Mouse (Mus musculus) T-helper 2 cell (primary cell): ENCODE results near the gene Oprm1.

Source experiments
- in situ Hi-C: fragments of 300-600 bp; cut with MboI, MseI; formaldehyde crosslinking; loops from one replicate; pipeline ENCODE4 v1.15.1; 2025; ENCODE audit warnings: high pct_unique_total_duplicates

Oprm1 gene

GRCm38 (mm10) chr10:6890348-6891009, 132.2 kb downstream of the Oprm1 start:
- in situ Hi-C loops: loop anchor here (5.0 kb wide), 1 partner anchor 107 kb away; no protein-coding TSS in a partner anchor

DNA sequence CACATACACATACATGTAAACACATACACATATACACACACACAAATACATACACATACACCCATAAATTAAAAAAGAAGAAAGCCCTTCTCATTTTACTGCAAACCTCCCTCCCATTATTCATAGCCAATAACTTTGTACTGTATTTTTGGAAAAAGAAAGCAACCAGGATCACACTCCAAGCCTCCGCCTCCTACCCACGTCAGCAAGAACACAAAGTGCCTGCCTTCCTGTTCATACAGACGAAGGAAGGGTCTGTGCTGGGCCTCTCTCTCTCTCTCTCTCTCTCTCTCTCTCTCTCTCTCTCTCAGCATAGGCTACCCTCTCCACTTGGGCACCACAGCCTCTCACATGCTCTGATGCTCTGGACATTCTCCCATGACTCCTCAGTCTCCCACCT, 137.5 kb downstream of the Oprm1 start:
- in situ Hi-C loops: no loop called here

- in situ Hi-C loops: no loop called here
Observed at GRCm38 (mm10) chr10:6896659-6897303, 138.5 kb downstream of the Oprm1 start.

DNA sequence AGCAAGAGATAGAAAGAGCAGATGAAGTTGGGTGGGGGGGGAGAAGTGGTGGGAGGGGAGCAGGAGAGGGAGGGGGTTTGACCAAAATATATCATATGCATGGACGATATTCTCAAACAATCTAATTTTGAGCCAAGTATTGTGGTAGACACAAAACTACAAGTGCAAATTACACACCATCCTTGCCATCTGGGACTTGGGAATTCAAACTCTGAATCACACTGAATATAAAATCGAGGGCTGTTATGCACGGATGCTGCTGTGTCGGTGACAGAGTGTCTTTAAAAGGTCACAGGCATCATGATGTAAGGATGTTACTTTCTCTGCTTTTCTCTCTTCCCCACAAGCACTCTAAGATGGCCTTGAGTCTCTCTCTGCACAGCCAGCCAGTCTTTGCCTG, 141.8 kb downstream of the Oprm1 start:
- in situ Hi-C loops: no loop called here

DNA sequence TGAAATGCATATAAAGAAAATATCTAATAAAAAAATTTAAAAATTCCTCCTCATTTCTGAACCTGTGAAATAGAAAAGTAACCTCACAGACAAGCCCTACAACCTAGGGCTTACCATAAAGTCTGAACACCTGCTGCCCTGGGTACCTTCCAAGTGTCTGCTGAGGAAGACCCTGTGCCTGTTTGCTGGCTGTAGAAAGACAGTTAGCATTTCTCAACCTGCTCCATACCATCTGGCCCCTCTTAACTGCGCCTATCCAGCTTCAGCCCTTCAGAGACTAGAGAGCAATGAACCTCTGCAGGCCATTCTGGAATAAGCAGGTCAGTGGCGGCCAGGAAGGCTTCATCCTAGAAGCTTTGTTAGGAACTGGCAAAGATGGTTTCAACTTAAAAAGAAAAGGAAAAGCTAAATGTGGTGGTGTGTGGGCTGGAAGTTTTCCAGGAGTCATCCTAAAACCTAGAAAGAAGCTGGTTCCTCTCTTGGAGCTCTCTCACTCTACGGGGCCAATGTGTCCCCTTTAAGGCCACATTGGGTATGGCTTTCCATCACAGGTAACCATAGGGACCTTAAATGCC, 143.6 kb downstream of the Oprm1 start:
- in situ Hi-C loops: no loop called here

GRCm38 (mm10) chr10:6909763-6910162, 151.5 kb downstream of the Oprm1 start:
- in situ Hi-C loops: no loop called here

DNA sequence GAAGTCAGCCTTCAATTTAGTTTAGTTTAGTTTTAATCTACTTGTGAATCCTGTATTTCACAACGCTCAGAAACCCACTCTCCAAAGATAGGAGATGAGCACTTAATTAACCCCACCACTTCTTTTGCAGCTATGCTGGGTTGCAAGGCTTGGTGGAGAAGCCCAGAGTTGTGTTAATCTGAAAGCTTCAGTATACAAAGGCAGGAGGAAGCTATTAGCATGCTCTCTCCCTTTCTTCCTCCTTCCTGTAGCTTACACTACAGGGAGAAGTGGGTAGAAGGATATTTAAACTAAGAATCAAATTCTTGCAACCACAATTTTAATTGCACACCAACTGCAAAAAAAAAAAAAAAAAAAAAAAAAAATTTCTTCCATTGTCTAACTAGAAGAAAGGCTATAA, 157.7 kb downstream of the Oprm1 start:
- in situ Hi-C loops: no loop called here

DNA sequence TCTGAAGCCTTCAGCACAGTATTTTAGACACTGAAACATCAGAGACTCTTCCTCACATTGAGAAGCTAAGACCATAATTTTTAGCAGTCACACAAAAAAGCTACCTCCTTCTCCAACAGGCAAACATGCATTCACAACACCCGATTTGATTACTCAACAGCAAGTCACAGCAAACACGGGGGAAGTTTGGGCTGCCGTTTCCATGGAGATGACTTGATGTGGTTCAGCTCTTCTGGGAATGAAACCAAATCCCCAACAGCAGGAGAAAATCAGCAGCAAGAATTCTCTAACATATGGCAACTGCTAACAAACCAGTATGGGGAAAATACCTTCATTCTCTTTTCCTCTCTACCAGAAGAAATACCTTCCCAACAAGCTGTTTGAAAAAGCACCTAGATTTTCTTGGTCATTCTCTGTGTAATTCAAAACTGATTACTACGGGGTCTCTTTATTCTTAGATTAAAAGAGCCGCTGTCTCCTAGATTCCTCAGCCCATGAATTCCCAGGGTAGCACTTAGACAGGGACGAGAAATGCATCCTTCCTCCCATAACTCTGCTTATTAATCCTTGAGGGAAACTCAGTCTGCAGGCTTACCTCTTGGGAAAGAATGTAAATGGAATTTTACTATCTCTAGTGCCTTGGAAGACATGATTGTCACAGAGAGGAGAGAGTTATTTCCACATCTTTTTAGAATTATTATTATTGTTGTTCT, 158.4 kb downstream of the Oprm1 start:
- in situ Hi-C loops: no loop called here

DNA sequence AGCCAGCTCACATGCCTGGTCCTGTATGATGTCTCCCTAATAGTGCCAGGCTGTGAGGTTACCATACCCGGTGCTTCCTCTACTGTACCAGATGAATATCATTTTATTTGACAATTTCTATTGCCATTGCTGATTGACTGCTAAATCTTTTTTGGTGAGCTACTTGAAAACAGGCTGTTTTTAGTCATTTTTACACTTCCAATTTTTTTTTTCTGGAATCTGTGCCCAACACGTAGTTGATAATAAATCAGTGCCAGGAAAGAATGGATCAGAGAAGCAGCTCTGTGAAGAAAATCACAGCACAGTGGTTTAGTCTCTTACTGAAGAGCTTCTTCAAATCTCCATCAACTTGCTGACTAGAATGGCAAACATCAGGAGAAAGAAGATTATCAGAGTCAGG, 168.4 kb downstream of the Oprm1 start:
- in situ Hi-C loops: no loop called here

GRCm38 (mm10) chr10:6927600-6928223, 169.4 kb downstream of the Oprm1 start:
- in situ Hi-C loops: no loop called here

- in situ Hi-C loops: no loop called here
Observed at GRCm38 (mm10) chr10:6928905-6929304, 170.6 kb downstream of the Oprm1 start.

GRCm38 (mm10) chr10:6930398-6930797, 172.1 kb downstream of the Oprm1 start:
- in situ Hi-C loops: loop anchor here (5.0 kb wide), 1 partner anchor 92 kb away; no protein-coding TSS in a partner anchor

DNA sequence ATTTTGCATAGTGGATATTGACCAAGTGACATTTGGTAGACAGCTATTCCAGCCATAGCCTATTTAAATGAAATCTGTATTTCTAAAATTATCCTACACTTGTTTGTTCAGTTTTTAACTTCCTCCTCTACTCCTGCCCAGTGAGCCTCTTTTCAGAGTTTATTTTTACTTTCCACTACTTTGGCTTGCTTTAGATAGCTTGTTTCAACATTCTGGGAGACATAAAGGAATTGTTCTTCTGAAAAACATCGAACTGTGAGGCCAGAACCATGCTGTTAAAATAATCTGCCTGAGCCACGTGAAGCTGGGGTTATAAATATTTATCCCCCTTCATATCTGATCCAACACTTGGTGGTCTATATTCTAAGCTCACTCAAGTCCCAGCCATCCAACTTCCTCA, 172.6 kb downstream of the Oprm1 start:
- in situ Hi-C loops: loop anchor here (5.0 kb wide), 1 partner anchor 91 kb away; no protein-coding TSS in a partner anchor

- in situ Hi-C loops: loop anchor here (5.0 kb wide), 1 partner anchor 88 kb away; no protein-coding TSS in a partner anchor
Observed at GRCm38 (mm10) chr10:6934776-6935175, 176.5 kb downstream of the Oprm1 start.

GRCm38 (mm10) chr10:6936671-6937425, 178.5 kb downstream of the Oprm1 start:
- in situ Hi-C loops: no loop called here

DNA sequence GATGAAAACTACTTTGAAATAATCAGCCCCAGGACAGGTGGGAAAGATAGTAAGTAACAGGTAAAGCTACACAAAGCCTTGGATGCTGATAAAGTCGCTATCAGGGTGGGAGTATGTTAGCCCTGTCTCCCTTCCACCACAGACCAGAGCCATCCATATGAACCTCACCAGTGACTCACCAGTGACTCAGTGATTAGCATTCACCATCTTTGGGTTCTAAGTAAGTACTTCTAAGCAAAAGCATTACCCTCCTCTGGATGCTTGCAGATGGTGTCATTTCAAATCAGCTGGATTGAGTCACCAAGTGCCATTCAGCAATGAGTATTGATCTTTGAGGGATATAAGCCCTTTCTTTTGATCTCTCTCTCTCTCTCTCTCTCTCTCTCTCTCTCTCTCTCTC, 194.8 kb downstream of the Oprm1 start:
- in situ Hi-C loops: no loop called here

DNA sequence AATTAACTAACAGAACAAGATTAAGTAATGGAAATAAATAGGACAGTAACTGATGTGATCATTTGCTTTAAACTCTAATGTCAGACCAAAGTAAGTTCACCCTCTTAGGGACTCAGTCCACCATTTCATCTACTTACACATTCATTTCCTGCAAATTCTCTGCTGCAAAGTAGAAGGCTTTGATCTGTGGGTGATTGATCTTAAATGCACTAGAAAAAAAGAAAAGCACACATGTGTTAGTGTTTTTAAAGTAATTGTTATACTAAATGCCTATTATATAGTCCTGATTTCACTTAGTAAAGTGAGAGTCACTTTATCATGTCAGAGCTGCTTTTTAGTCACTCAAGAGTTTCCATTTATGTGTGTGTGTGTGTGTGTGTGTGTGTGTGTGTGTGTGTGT, 196.2 kb downstream of the Oprm1 start:
- in situ Hi-C loops: no loop called here

GRCm38 (mm10) chr10:6956357-6956756, 198.1 kb downstream of the Oprm1 start:
- in situ Hi-C loops: no loop called here

DNA sequence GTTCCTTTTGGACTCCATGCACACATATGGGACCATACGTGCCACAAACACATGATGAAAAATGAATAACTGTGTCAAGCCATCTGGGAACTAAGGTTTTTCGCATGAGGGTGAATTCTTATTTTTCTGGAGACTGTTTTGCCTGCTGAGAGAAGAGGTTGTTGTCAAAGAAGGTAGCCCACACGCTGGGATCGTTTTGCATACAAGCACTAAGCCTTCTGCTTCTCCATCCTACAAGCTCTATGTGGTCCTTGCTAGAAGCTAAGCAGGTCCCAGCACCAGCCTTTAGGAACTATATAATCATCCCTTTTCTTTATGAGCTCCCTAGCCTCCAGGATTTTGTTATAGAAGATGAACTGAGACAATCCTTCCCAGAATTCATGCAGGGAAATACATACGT, 200.5 kb downstream of the Oprm1 start:
- in situ Hi-C loops: no loop called here

DNA sequence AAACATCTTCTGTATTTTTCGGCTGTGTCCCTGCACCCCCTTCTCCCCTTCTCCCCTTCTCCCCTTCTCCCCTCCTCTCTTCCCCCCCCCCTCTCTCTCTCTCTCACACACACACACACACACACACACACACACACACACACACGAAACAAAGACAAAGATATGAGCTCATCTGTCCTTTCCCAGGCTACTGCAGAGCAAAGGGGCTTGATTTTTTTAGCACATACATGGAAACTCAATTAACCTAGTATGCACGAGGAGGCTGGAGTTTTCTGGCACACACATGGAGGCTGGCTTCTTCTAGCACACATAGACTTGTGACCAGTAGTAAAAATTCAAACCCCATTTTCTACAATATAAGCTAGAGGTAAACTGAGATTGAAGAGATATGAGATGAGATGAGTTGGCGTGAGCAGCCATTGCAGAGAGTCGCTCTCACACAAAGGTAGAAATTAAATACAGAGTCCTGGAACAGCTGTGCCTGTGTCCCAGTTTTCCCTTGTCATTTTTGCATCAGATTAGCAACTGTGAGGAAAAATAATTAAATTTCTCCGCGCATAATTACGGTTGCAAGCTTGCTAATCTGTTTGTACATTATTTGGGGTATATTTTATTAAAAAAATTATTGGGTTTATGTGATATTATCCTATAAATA, 209.4 kb downstream of the Oprm1 start:
- in situ Hi-C loops: loop anchor here (5.0 kb wide), 1 partner anchor 505 kb away; the partner anchor contains the start of gene Ulbp1
